Mouse (Mus musculus) thymus, adult 2 months (tissue): ENCODE data around the gene Abcb1b. TPM values are rescaled to one million over a fixed set of nuclear protein-coding genes. Genes with fewer than 3 reads are reported as not detected.
"Not testable (repeated sequence)": the region's sequence is repeated elsewhere in the genome, so short reads cannot be mapped to it uniquely, and the experiment has no call there.

ENCODE experiments used
- DNase-seq: peaks from one replicate; pipeline ENCODE4 v3.0.0; 2021
- H3K27ac ChIP-seq: fragments of 200-500 bp; 2 replicates; pipeline ENCODE4 v1.5.1; 2012; ENCODE audit warnings: low read length, control low read depth; ENCODE audit not compliant: control insufficient read depth, insufficient read depth
- H3K27me3 ChIP-seq: fragments of 200-500 bp; 2 replicates; pipeline ENCODE4 v1.6.1; 2012; ENCODE audit warnings: mild to moderate bottlenecking, low read length, moderate library complexity, mixed read lengths; ENCODE audit not compliant: control insufficient read depth, insufficient read depth
- H3K36me3 ChIP-seq: fragments of 200-500 bp; 2 replicates; pipeline ENCODE4 v1.6.1; 2012; ENCODE audit warnings: mild to moderate bottlenecking, low read length, moderate library complexity; ENCODE audit not compliant: control insufficient read depth, insufficient read depth
- H3K4me1 ChIP-seq: fragments of 200-500 bp; replicated peaks from 2 replicates; pipeline ENCODE4 v1.6.1; 2012; ENCODE audit warnings: low read length; ENCODE audit not compliant: control insufficient read depth, insufficient read depth
- H3K4me3 ChIP-seq: fragments of 200-500 bp; 2 replicates; pipeline ENCODE4 v1.5.1; 2012; ENCODE audit warnings: mild to moderate bottlenecking, low read length, control low read depth, moderate library complexity; ENCODE audit not compliant: control insufficient read depth, insufficient read depth
- CTCF ChIP-seq: fragments of 200-500 bp; IDR thresholded peaks from 2 replicates; pipeline ENCODE4 v1.5.1; 2012; ENCODE audit warnings: mild to moderate bottlenecking, control low read depth, low read length, moderate library complexity, borderline replicate concordance; ENCODE audit not compliant: control insufficient read depth, poor library complexity, insufficient read depth; ENCODE audit errors: extremely low read depth
- POLR2A ChIP-seq: fragments of 200-500 bp; IDR thresholded peaks from 2 replicates; pipeline ENCODE4 v1.6.1; 2012; ENCODE audit warnings: mild to moderate bottlenecking, low read length, control low read depth, moderate library complexity; ENCODE audit not compliant: control insufficient read depth, poor library complexity, insufficient read depth; ENCODE audit errors: extremely low read depth
- WGBS: fragments of 180-500 bp; shearing (Covaris S2); methylation state at CpG from one replicate; pipeline ENCODE4 v1.1.7; 2018; 5-methylcytosine and 5-hydroxymethylcytosine counted together
- polyA plus RNA-seq: library from polyadenylated mRNA; depleted of rRNA; stranded (reverse); fragments of >200 nt; gene quantifications from 2 replicates; pipeline ENCODE4 v1.2.3, GENCODE M21; 2012

Abcb1b gene
- polyA plus RNA-seq, 1 experiment, result 3.1 TPM

- no peaks in the 10 kb centered on the region for H3K27me3 ChIP-seq
- H3K4me3 ChIP-seq, result no peak overlapping the region
- no peak overlapping the region for H3K27ac ChIP-seq
- no peaks in the 10 kb centered on the region for H3K36me3 ChIP-seq
- TF ChIP-seq POLR2A, result no peak
- no peak for TF ChIP-seq CTCF
- peaks cover 7% of the 10 kb centered on the region for H3K4me1 ChIP-seq
- WGBS, result 71% methylated on average over 14 of the region's 14 CpGs
- no peak for DNase-seq
Observed at GRCm38 (mm10) chr5:8863580-8864337, 65.8 kb downstream of the Abcb1b start.

DNA sequence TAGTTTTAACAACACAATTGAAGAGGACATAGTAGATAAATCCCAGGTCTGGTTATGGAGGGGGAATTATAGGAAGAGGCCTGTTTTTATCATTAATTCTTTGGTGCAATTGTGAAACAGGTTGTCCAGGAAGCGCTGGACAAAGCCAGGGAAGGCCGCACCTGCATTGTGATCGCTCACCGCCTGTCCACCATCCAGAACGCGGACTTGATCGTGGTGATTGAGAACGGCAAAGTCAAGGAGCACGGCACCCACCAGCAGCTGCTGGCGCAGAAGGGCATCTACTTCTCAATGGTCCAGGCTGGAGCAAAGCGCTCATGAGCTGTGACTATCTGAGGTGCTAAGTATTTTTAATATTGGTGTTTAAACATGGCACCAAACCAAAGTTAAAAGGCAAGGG, 67.7 kb downstream of the Abcb1b start:
- not testable (repeated sequence) for DNase-seq, H3K27ac ChIP-seq, H3K4me1 ChIP-seq, H3K27me3 ChIP-seq, H3K36me3 ChIP-seq, H3K4me3 ChIP-seq
- WGBS, result 97% methylated on average over 11 of the region's 11 CpGs

GRCm38 (mm10) chr5:8866366-8866765, 68.4 kb downstream of the Abcb1b start:
- H3K36me3 ChIP-seq, result no peaks in the 10 kb centered on the region
- H3K4me3 ChIP-seq, result no peak overlapping the region
- DNase-seq, result no peak
- H3K27me3 ChIP-seq, result no peaks in the 10 kb centered on the region
- WGBS, result 97% methylated on average over 5 of the region's 5 CpGs
- TF ChIP-seq CTCF, result no peak
- no peak for TF ChIP-seq POLR2A
- H3K27ac ChIP-seq, result no peak overlapping the region
- H3K4me1 ChIP-seq, result peaks cover 7% of the 10 kb centered on the region

DNA sequence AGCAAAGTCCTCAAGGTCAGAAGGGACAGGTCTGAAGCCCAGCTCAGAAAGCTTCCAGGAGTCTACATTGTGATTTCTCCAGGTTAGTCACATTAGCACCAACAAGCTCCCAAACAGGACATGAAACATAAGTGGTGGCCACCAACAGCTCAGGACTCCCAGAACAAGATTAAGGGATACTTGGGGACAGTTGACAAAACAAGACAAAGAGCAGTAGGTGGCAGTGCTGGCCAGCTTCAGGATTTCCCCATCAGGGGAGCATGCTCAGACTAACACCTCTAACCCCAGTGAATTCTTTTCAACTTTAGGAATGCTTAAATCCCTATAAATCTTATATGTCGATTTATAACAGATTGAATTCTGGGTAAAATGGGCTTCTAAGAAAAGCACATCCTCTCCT, 70.1 kb downstream of the Abcb1b start:
- no peaks in the 10 kb centered on the region for H3K27me3 ChIP-seq
- no peak overlapping the region for H3K27ac ChIP-seq
- TF ChIP-seq CTCF (no peak), POLR2A (no peak)
- no peaks in the 10 kb centered on the region for H3K36me3 ChIP-seq
- 19% methylated on average over 1 of the region's 1 CpGs for WGBS
- DNase-seq, result peak; percentile 10
- peaks cover 5% of the 10 kb centered on the region for H3K4me1 ChIP-seq
- H3K4me3 ChIP-seq, result no peak overlapping the region

- H3K4me3 ChIP-seq, result no peak overlapping the region
- TF ChIP-seq CTCF (no peak), POLR2A (no peak)
- H3K4me1 ChIP-seq, result no peaks in the 10 kb centered on the region
- WGBS, result 88% methylated on average over 6 of the region's 6 CpGs
- no peaks in the 10 kb centered on the region for H3K36me3 ChIP-seq
- DNase-seq, result no peak
- no peaks in the 10 kb centered on the region for H3K27me3 ChIP-seq
- no peak overlapping the region for H3K27ac ChIP-seq
Observed at GRCm38 (mm10) chr5:8872979-8873915, 75.3 kb downstream of the Abcb1b start.

- no peak for DNase-seq
- WGBS, result 95% methylated on average over 2 of the region's 2 CpGs
- no peaks in the 10 kb centered on the region for H3K36me3 ChIP-seq
- no peaks in the 10 kb centered on the region for H3K27me3 ChIP-seq
- H3K4me3 ChIP-seq, result no peak overlapping the region
- H3K27ac ChIP-seq, result no peak overlapping the region
- TF ChIP-seq CTCF (no peak), POLR2A (no peak)
- H3K4me1 ChIP-seq, result no peaks in the 10 kb centered on the region
Observed at GRCm38 (mm10) chr5:8877086-8877485, 79.1 kb downstream of the Abcb1b start.

GRCm38 (mm10) chr5:8877800-8878199, 79.9 kb downstream of the Abcb1b start:
- 37% methylated on average over 5 of the region's 5 CpGs for WGBS
- TF ChIP-seq CTCF (no peak), POLR2A (no peak)
- Histone ChIP-seq H3K4me1 (no peaks in the 10 kb centered on the region), H3K4me3 (no peak overlapping the region), H3K36me3 (no peaks in the 10 kb centered on the region), H3K27ac (no peak overlapping the region), H3K27me3 (no peaks in the 10 kb centered on the region)
- DNase-seq, result no peak
